Mouse (Mus musculus) brain, embryonic 14.5 days (tissue): ENCODE results near the gene Vps45. TPM values are rescaled to one million over a fixed set of nuclear protein-coding genes. Genes with fewer than 3 reads are reported as not detected.

Experiments
- DNase-seq: peaks from one replicate; pipeline ENCODE4 v3.0.0-alpha.2; 2011; ENCODE audit warnings: low read depth
- CTCF ChIP-seq: fragments of 200-500 bp; IDR thresholded peaks from 2 replicates; pipeline ENCODE4 v1.5.1; 2012; ENCODE audit warnings: inconsistent platforms, mild to moderate bottlenecking, moderate library complexity, borderline replicate concordance; ENCODE audit not compliant: insufficient read depth, insufficient read length; ENCODE audit errors: extremely low read depth
- POLR2A ChIP-seq: fragments of 200-500 bp; IDR thresholded peaks from 2 replicates; pipeline ENCODE4 v1.6.1; 2012; ENCODE audit warnings: mild to moderate bottlenecking, inconsistent platforms, borderline replicate concordance; ENCODE audit not compliant: poor library complexity, insufficient read depth, insufficient read length, severe bottlenecking; ENCODE audit errors: extremely low read depth
- polyA plus RNA-seq: library from polyadenylated mRNA; depleted of rRNA; stranded (reverse); fragments of >200 nt; gene quantifications from 2 replicates; pipeline ENCODE4 v1.2.3, GENCODE M21; 2012

The Vps45 gene
- polyA plus RNA-seq, 1 experiment, result 30.8 TPM

DNA sequence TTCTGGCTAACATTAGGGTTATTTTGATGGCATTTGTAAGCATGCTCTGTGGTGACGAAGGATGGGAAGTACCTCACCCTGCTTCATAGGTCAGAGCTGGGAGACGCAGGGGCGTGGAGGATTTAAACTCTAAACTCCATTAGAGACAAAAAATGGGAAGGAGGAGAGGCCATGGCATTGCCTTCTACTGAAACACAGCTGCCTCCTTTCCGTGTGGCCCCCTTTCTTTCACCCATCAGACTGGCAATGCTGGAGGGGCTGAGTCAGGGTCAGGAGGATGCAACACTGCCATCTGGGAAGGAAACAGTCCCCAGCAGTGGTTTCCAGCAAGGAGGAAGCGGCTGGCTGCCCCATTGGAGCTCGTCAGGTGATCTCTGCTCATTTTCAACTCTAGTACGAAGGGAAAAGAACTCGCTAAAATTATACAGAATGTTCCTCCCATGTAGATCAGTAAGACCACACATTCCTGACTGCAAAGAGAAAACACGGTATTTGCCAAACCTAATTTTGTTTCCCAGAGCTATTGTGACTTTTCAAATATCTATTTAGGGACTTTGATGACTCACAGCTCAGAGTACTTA, 57.3 kb downstream of the Vps45 start:
- no peak for TF ChIP-seq CTCF
- no peak for TF ChIP-seq POLR2A
- no peak for DNase-seq

DNA sequence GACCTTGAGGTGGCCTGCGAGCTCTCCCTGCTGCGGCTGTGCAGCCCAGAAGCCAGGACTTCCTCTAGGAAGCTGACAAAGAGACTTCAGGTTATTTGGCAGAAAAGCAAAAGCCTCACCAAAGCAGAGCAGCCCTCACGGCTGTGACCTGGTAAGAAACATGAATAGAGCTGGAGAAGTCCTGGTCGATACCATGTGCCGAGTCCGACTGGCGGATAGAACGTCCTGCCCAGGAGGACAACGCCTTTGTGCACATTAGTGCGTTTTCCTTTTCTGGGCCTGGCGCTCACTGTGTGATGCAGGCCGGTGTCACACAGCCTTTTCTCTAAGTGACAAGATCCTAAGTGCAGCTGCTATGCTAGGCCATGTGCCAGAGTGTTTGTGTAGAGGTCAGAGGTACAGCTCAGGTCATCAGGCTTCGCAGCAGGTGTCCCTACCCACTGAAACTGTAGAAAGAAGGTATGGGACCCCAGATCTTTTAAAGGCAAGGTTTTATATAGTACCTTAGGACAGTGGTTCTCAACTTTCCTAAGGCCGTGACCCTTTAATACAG, 58.1 kb downstream of the Vps45 start:
- peak; percentile 22 for DNase-seq
- TF ChIP-seq CTCF (no peak), POLR2A (no peak)

DNA sequence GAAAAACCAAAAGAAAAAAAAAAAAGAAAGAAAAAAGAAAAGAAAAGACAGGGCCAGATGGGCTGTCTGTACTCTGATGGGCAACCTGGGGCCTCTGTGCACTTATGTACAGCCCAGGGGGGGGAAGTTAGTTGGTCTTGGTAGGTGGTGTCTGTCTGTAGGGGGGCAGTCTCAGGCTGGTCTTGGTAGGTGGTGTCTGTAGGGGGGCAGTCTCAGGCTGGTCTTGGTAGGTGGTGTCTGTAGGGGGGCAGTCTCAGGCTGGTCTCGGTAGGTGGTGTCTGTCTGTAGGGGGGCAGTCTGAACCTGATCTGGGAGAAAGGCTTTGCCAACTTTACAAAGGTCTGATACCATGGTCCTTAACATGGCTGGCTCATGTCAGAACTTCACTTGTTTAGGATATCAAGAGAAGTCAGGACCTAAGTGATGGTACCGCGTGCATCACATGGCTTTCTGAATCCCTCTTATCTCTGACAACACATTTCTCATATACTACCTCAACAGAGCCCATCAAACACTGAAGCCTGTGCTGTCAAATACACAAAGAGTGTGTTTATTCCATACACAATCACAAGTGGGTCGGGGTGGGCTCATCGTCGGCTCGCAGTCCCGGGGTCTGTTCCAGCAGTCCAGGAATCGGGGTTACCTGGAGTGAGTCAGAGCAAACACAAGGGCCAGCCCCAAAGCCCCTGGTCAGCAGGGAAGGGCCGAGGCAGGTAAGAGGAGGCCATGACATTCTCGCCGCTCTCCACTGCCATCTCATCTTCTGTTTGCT, 58.8 kb downstream of the Vps45 start:
- TF ChIP-seq POLR2A (no peak), CTCF (no peak)
- no peak for DNase-seq

GRCm38 (mm10) chr3:95997203-95997721, 61.0 kb downstream of the Vps45 start:
- peak; percentile 79 for DNase-seq
- TF ChIP-seq POLR2A, result no peak
- TF ChIP-seq CTCF, result no peak

- TF ChIP-seq CTCF (no peak), POLR2A (no peak)
- no peak for DNase-seq
Measured at GRCm38 (mm10) chr3:95996451-95997073, 61.7 kb downstream of the Vps45 start.

- peak; percentile 76 for DNase-seq
- peak; percentile 88 for TF ChIP-seq POLR2A
- TF ChIP-seq CTCF, result 0 out of 2 replicates have a peak, but pooled peaks have one; percentile 1
Measured at GRCm38 (mm10) chr3:95995802-95996428, 62.4 kb downstream of the Vps45 start, which contains the start of gene Plekho1. Plekho1 (minus strand) TSS chr3:95996001.

DNA sequence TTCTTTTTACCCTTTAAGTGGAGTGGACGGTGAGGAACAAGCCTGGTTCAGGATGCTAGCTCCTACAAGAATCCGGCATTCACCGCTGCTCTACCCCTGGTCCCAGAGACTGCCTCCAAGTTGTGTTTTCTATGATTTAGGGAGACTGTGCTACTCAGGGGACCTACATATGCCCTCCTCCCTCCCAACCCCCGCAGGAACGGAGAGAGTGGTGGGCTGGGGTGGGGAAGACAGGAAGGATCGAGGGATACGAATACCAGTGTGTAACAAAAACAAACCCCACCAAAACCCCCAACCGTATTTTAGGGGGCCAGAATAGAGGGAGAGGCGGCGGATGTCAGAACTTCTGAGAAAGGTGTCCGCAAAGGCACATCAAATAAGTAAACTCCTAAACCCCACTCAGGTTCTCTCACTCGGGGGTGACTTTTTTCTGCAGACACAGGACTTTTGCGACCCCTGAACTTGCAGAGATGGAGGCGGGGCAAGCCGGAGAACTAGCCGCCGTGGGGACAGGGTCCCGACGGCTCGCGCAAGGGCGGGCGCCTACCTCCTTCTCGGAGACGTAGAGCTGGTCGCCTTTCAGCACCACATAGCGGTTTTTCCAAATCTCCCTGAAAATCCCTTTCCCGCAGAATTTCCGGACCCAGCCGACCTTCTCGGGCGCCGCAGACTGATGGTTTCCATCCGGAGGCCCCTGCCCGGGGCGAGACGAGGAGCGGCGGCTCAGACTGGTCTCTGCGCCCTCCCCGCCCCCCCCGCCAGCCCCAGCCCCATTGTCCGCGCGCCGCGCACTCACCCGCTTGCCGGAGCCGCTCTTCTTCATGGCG, 63.1 kb downstream of the Vps45 start:
- peak; percentile 62 for DNase-seq
- TF ChIP-seq POLR2A (no peak), CTCF (no peak)

DNA sequence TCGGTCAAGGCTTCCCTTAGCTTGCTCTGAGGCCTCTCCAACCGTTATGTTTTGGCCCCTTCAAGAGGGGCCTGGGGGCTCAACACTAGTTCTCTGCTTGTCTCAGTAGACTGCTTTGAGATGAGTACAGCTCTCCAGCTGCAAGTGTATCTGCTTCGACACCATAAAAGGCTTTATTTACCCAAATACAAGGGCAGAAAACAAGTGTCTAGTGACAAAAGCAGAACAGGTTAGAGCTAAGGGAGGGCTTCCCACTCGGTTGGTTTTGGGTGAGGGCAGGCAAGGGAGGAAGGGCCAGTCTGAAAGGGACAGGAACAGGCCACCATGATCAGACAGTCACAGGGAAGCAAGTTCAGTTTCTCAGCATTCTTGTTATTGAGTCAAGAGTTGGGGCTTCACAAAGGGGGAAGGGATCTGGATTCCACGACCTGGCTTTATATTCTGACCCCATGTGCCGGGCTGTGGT, 63.9 kb downstream of the Vps45 start:
- TF ChIP-seq CTCF (no peak), POLR2A (no peak)
- peak; percentile 43 for DNase-seq

DNA sequence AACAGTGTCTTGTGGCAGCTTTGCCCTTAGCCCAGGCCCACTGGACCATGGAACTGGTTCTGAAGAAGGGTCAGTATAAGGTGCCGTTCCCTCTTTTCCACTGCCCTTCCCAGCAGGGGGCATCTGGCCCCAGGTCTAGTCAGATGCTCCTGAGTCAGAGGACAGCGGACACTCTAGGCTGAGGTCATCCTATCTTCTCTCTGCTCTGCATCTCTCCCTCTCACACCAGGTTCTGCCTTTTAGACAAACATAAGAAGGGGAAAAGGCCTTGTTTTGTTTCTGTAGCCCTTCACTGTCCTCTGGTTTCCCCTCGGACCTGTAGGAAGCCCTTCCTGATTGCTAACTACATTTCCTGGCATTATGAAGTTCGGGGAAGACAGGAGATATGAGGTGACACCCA, 64.4 kb downstream of the Vps45 start:
- peak; percentile 28 for DNase-seq
- TF ChIP-seq POLR2A (no peak), CTCF (no peak)
